Mouse (Mus musculus) limb, embryonic 15.5 days (tissue): ENCODE measurements around the gene Lrrc66. TPM values are rescaled to one million over a fixed set of nuclear protein-coding genes. Genes with fewer than 3 reads are reported as not detected.
A peak's percentile ranks its signal among the peaks of the same experiment; 100 is the strongest.

Experiments used
- ATAC-seq: fragments of 200-750 bp; cut with Nextera tagmentation; 2 replicates; pipeline ENCODE4 v1.8.0; 2017; ENCODE audit warnings: low read depth, moderate TSS enrichment; ENCODE audit not compliant: insufficient number of reproducible peaks, low FRiP score, low TSS enrichment
- H3K27ac ChIP-seq: fragments of 300-500 bp; sonication (generic); 2 replicates; pipeline ENCODE4 v1.5.1; 2015; ENCODE audit warnings: moderate library complexity, mild to moderate bottlenecking, inconsistent platforms
- H3K27me3 ChIP-seq: fragments of 300-500 bp; sonication (generic); 2 replicates; pipeline ENCODE4 v1.6.1; 2015; ENCODE audit warnings: inconsistent platforms
- H3K36me3 ChIP-seq: fragments of 300-500 bp; sonication (generic); 2 replicates; pipeline ENCODE4 v1.6.1; 2015; ENCODE audit warnings: inconsistent platforms
- H3K4me1 ChIP-seq: fragments of 300-500 bp; sonication (generic); 2 replicates; pipeline ENCODE4 v1.6.1; 2015; ENCODE audit warnings: inconsistent platforms
- H3K4me2 ChIP-seq: fragments of 300-500 bp; sonication (generic); 2 replicates; pipeline ENCODE4 v1.6.1; 2015; ENCODE audit warnings: mild to moderate bottlenecking, inconsistent platforms
- H3K4me3 ChIP-seq: fragments of 300-500 bp; sonication (generic); 2 replicates; pipeline ENCODE4 v1.5.1; 2015; ENCODE audit warnings: mild to moderate bottlenecking, inconsistent platforms
- H3K9ac ChIP-seq: fragments of 300-500 bp; sonication (generic); 2 replicates; pipeline ENCODE4 v1.6.1; 2015; ENCODE audit warnings: inconsistent platforms
- H3K9me3 ChIP-seq: fragments of 300-500 bp; sonication (generic); 2 replicates; pipeline ENCODE4 v1.6.1; 2016; ENCODE audit warnings: inconsistent platforms
- WGBS: fragments of 180-500 bp; shearing (Covaris S2); methylation state at CpG from one replicate; pipeline ENCODE4 v1.1.7; 2015; 5-methylcytosine and 5-hydroxymethylcytosine counted together
- polyA plus RNA-seq: library from polyadenylated mRNA; unstranded; fragments of >200 nt; fragmentation: Nextera tagmentation; extraction: Ambion mirVana; gene quantifications from 2 replicates; pipeline ENCODE4 v1.2.1, GENCODE M21; 2015

Gene Lrrc66
- polyA plus RNA-seq: 0.32 TPM in 1 of 2 replicates, not detected in the other

- Histone ChIP-seq H3K9ac (no peak within 1 kb of the TSS), H3K36me3 (peaks cover 33% of the 10 kb centered on the region), H3K4me3 (no peak within 1 kb of the TSS), H3K27ac (no peak within 1 kb of the TSS), H3K9me3 (no peaks in the 10 kb centered on the region), H3K27me3 (no peaks in the 10 kb centered on the region), H3K4me2 (no peak within 1 kb of the TSS), H3K4me1 (peaks cover 1% of the 10 kb centered on the region)
- no peak for ATAC-seq
- 73% methylated on average over 8 of the region's 8 CpGs for WGBS
These were observed at the start of gene Lrrc66 for GRCm38 (mm10) chr5:73632291-73632690. Gene Lrrc66, minus strand, starts transcription at chr5:73632526.

GRCm38 (mm10) chr5:73676626-73677025 lies 44.3 kb upstream of the Lrrc66 start:
- Histone ChIP-seq H3K27ac (no peak overlapping the region), H3K27me3 (no peaks in the 10 kb centered on the region), H3K9me3 (no peaks in the 10 kb centered on the region), H3K4me3 (no peak overlapping the region), H3K4me1 (no peaks in the 10 kb centered on the region), H3K9ac (no peak overlapping the region), H3K36me3 (no peaks in the 10 kb centered on the region), H3K4me2 (no peak overlapping the region)
- WGBS: 59% methylated on average over 13 of the region's 13 CpGs
- no peak for ATAC-seq

- Histone ChIP-seq H3K9me3 (no peaks in the 10 kb centered on the region), H3K36me3 (no peaks in the 10 kb centered on the region), H3K9ac (no peak overlapping the region), H3K4me1 (no peaks in the 10 kb centered on the region), H3K27ac (no peak overlapping the region), H3K4me3 (no peak overlapping the region), H3K4me2 (no peak overlapping the region), H3K27me3 (no peaks in the 10 kb centered on the region)
- no peak for ATAC-seq
- 78% methylated on average over 3 of the region's 3 CpGs for WGBS
These were observed 43.3 kb upstream of the Lrrc66 start for GRCm38 (mm10) chr5:73675604-73676003.

GRCm38 (mm10) chr5:73669386-73669785 lies 37.1 kb upstream of the Lrrc66 start:
- no peaks in the 10 kb centered on the region for H3K27me3 ChIP-seq
- H3K4me1 ChIP-seq: peaks cover 7% of the 10 kb centered on the region; the same call in 1 of the 2 replicates
- no peak overlapping the region for H3K9ac ChIP-seq
- no peaks in the 10 kb centered on the region for H3K9me3 ChIP-seq
- no peaks in the 10 kb centered on the region for H3K36me3 ChIP-seq
- no peak overlapping the region for H3K4me3 ChIP-seq
- 54% methylated on average over 26 of the region's 26 CpGs for WGBS
- H3K4me2 ChIP-seq: no peak overlapping the region
- H3K27ac ChIP-seq: no peak overlapping the region
- no peak for ATAC-seq

GRCm38 (mm10) chr5:73667877-73668276 lies 35.6 kb upstream of the Lrrc66 start:
- Histone ChIP-seq H3K4me1 (peaks cover 7% of the 10 kb centered on the region; the same call in 1 of the 2 replicates), H3K9ac (no peak overlapping the region), H3K36me3 (no peaks in the 10 kb centered on the region), H3K27ac (no peak overlapping the region), H3K27me3 (no peaks in the 10 kb centered on the region), H3K9me3 (no peaks in the 10 kb centered on the region), H3K4me3 (no peak overlapping the region), H3K4me2 (no peak overlapping the region)
- 85% methylated on average over 2 of the region's 2 CpGs for WGBS
- no peak for ATAC-seq

- 44% methylated on average over 2 of the region's 2 CpGs for WGBS
- Histone ChIP-seq H3K36me3 (no peaks in the 10 kb centered on the region), H3K27me3 (no peaks in the 10 kb centered on the region), H3K9ac (no peak overlapping the region), H3K4me1 (peaks cover 7% of the 10 kb centered on the region; the same call in 1 of the 2 replicates), H3K4me2 (no peak overlapping the region), H3K9me3 (no peaks in the 10 kb centered on the region), H3K4me3 (no peak overlapping the region), H3K27ac (peak overlapping the region; percentile 24; the same call in 1 of the 2 replicates)
- ATAC-seq: peak; percentile 55; the same call in 1 of the 2 replicates
These were observed 34.4 kb upstream of the Lrrc66 start for GRCm38 (mm10) chr5:73666695-73667094.

- Histone ChIP-seq H3K36me3 (no peaks in the 10 kb centered on the region), H3K4me2 (peak overlapping the region; percentile 96), H3K4me1 (peaks cover 26% of the 10 kb centered on the region), H3K4me3 (peak overlapping the region; percentile 52), H3K27ac (no peak overlapping the region), H3K9me3 (no peaks in the 10 kb centered on the region), H3K27me3 (peaks cover 45% of the 10 kb centered on the region), H3K9ac (0 out of 2 replicates have a peak overlapping the region, but pooled peaks have one; percentile 15)
- WGBS: 5% methylated on average over 4 of the region's 4 CpGs
- no peak for ATAC-seq
These were observed 19.5 kb upstream of the Lrrc66 start for GRCm38 (mm10) chr5:73651855-73652201.

- Histone ChIP-seq H3K4me1 (peaks cover 30% of the 10 kb centered on the region), H3K4me2 (peak within 1 kb of the TSS; percentile 96), H3K27ac (no peak within 1 kb of the TSS), H3K9me3 (no peaks in the 10 kb centered on the region), H3K9ac (peak within 1 kb of the TSS; percentile 15; the same call in 1 of the 2 replicates), H3K36me3 (no peaks in the 10 kb centered on the region), H3K27me3 (peaks cover 45% of the 10 kb centered on the region), H3K4me3 (peak within 1 kb of the TSS; percentile 52)
- no peak for ATAC-seq
- WGBS: under 1% methylated on average over 55 of the region's 57 CpGs
These were observed 18.9 kb upstream of the Lrrc66 start, which contains the start of gene Spata18 for GRCm38 (mm10) chr5:73651061-73651854. Gene Spata18, plus strand, starts transcription at chr5:73651379.

- H3K4me2 ChIP-seq: peak overlapping the region; percentile 96
- 3% methylated on average over 15 of the region's 15 CpGs for WGBS
- peaks cover 33% of the 10 kb centered on the region for H3K4me1 ChIP-seq
- no peak overlapping the region for H3K27ac ChIP-seq
- no peaks in the 10 kb centered on the region for H3K36me3 ChIP-seq
- peak overlapping the region; percentile 52 for H3K4me3 ChIP-seq
- no peak for ATAC-seq
- peaks cover 45% of the 10 kb centered on the region for H3K27me3 ChIP-seq
- no peaks in the 10 kb centered on the region for H3K9me3 ChIP-seq
- H3K9ac ChIP-seq: peak overlapping the region; percentile 15; the same call in 1 of the 2 replicates
These were observed 18.1 kb upstream of the Lrrc66 start for GRCm38 (mm10) chr5:73650365-73650964.

GRCm38 (mm10) chr5:73647261-73647900 lies 15.1 kb upstream of the Lrrc66 start, which contains the start of gene Sgcb:
Gene Sgcb, minus strand, starts transcription at chr5:73647790.
- H3K9me3 ChIP-seq: no peaks in the 10 kb centered on the region
- under 1% methylated on average over 61 of the region's 62 CpGs for WGBS
- peak within 1 kb of the TSS; percentile 83 for H3K27ac ChIP-seq
- peak within 1 kb of the TSS; percentile 74 for H3K9ac ChIP-seq
- H3K4me3 ChIP-seq: peak within 1 kb of the TSS; percentile 84
- H3K4me2 ChIP-seq: peak within 1 kb of the TSS; percentile 67
- H3K4me1 ChIP-seq: peaks cover 33% of the 10 kb centered on the region
- peaks cover 7% of the 10 kb centered on the region; the same call in 1 of the 2 replicates for H3K36me3 ChIP-seq
- peak; percentile 71 for ATAC-seq
- peaks cover 35% of the 10 kb centered on the region for H3K27me3 ChIP-seq

- Histone ChIP-seq H3K27ac (no peak overlapping the region), H3K4me1 (peaks cover 10% of the 10 kb centered on the region), H3K27me3 (no peaks in the 10 kb centered on the region), H3K36me3 (peaks cover 36% of the 10 kb centered on the region), H3K9ac (no peak overlapping the region), H3K4me3 (no peak overlapping the region), H3K9me3 (no peaks in the 10 kb centered on the region), H3K4me2 (no peak overlapping the region)
- WGBS: 90% methylated on average over 4 of the region's 4 CpGs
- ATAC-seq: no peak
These were observed 9.8 kb upstream of the Lrrc66 start for GRCm38 (mm10) chr5:73642091-73642490.
